Mouse (Mus musculus) forebrain, postnatal 0 days (tissue): ENCODE data around the gene Miox. TPM values are rescaled to one million over a fixed set of nuclear protein-coding genes. Genes with fewer than 3 reads are reported as not detected.

ENCODE experiments used
- ATAC-seq: fragments of 200-750 bp; cut with Nextera tagmentation; 2 replicates; pipeline ENCODE4 v1.8.0; 2017; ENCODE audit warnings: mild to moderate bottlenecking, moderate library complexity
- DNase-seq: peaks from one replicate; pipeline ENCODE4 v3.0.0-alpha.2; 2015
- H3K27ac ChIP-seq: fragments of 300-500 bp; sonication (generic); 2 replicates; pipeline ENCODE4 v1.5.1; 2014; ENCODE audit warnings: low read depth, mild to moderate bottlenecking, antibody characterized with exemption, low read length, moderate library complexity, mixed read lengths
- H3K27me3 ChIP-seq: fragments of 300-500 bp; sonication (generic); 2 replicates; pipeline ENCODE4 v1.6.1; 2014; ENCODE audit warnings: mild to moderate bottlenecking, low read length, mixed read lengths; ENCODE audit not compliant: insufficient read depth
- H3K36me3 ChIP-seq: fragments of 300-500 bp; sonication (generic); 2 replicates; pipeline ENCODE4 v1.6.1; 2014; ENCODE audit warnings: mild to moderate bottlenecking, moderate library complexity; ENCODE audit not compliant: insufficient read depth
- H3K4me1 ChIP-seq: fragments of 300-500 bp; sonication (generic); 2 replicates; pipeline ENCODE4 v1.6.1; 2014; ENCODE audit warnings: antibody characterized with exemption; ENCODE audit not compliant: insufficient read depth
- H3K4me2 ChIP-seq: fragments of 300-500 bp; sonication (generic); 2 replicates; pipeline ENCODE4 v1.6.1; 2014; ENCODE audit warnings: low read depth, mild to moderate bottlenecking, moderate library complexity
- H3K4me3 ChIP-seq: fragments of 300-500 bp; sonication (generic); 2 replicates; pipeline ENCODE4 v1.5.1; 2014; ENCODE audit warnings: low read depth, low read length, mixed read lengths
- H3K9ac ChIP-seq: fragments of 300-500 bp; sonication (generic); 2 replicates; pipeline ENCODE4 v1.6.1; 2014; ENCODE audit warnings: mild to moderate bottlenecking
- H3K9me3 ChIP-seq: fragments of 300-500 bp; sonication (generic); 2 replicates; pipeline ENCODE4 v1.6.1; 2016; ENCODE audit warnings: low read length
- CTCF ChIP-seq: sonication (generic); IDR thresholded peaks from 2 replicates; pipeline ENCODE4 v1.5.1; 2016; ENCODE audit warnings: antibody characterized with exemption, control low read depth, low read depth
- WGBS: fragments of 180-500 bp; shearing (Covaris S2); extraction: QIAGEN DNeasy Blood & Tissue Kit; methylation state at CpG from one replicate; pipeline ENCODE4 v1.1.7; 2014; 5-methylcytosine and 5-hydroxymethylcytosine counted together
- polyA plus RNA-seq: library from polyadenylated mRNA; unstranded; fragments of >200 nt; fragmentation: Nextera tagmentation; extraction: Ambion mirVana; gene quantifications from 2 replicates; pipeline ENCODE4 v1.2.1, GENCODE M21; 2015
- total RNA-seq: library from RNA; depleted of rRNA; stranded (reverse); fragments of >200 nt; gene quantifications from 2 replicates; pipeline ENCODE4 v1.2.3, GENCODE M21; 2014

The Miox gene
- total and polyA plus RNA-seq, 2 experiments from 2014 or later, result not detected

DNA sequence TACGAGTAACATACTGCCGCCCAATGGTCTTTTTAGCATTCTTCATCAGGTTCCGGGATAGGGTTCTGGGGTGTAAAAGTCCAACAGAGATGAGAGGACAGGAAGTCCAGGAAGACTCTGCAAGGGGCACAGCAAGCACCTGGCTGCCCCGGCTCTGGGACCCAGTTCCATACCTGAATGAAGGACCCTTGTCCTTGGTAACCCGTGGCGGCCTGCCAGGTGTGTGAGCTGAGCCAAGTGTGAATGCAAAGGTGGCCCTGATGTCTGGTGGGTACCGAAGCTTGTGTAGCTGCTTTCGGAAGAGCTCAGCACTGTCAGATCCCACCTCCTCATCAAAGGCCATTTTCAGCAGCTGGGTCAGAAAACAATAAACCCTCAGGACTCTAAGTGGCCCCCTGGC, 33.6 kb upstream of the Miox start:
- H3K4me1 ChIP-seq, result no peaks in the 10 kb centered on the region
- no peak overlapping the region for H3K4me2 ChIP-seq
- H3K36me3 ChIP-seq, result peaks cover 84% of the 10 kb centered on the region
- 97% methylated on average over 8 of the region's 8 CpGs for WGBS
- H3K9me3 ChIP-seq, result no peaks in the 10 kb centered on the region
- H3K27ac ChIP-seq, result no peak overlapping the region
- ATAC-seq (no peak), DNase-seq (no peak)
- no peak overlapping the region for H3K4me3 ChIP-seq
- no peaks in the 10 kb centered on the region for H3K27me3 ChIP-seq
- no peak overlapping the region for H3K9ac ChIP-seq
- no peak for TF ChIP-seq CTCF

DNA sequence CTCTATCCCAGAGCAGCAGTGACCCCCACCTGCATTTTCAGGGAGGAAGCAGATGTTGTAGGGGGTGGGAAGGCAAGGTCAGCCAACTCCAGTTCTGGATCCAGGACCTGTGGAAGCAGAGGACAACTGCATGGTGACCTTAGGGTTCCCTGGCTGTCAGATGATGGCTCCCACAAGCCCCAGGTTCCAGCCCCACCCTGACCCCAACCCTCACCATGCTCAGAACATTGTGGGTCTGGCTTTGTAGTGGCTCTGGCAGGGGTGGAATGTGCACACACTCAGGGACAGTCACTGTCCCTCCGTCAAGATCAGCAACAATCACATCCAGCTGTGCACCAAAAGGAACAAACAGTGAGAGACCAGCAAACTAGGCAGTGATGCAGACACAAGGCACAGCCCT, 28.2 kb upstream of the Miox start:
- 59% methylated on average over 1 of the region's 1 CpGs for WGBS

DNA sequence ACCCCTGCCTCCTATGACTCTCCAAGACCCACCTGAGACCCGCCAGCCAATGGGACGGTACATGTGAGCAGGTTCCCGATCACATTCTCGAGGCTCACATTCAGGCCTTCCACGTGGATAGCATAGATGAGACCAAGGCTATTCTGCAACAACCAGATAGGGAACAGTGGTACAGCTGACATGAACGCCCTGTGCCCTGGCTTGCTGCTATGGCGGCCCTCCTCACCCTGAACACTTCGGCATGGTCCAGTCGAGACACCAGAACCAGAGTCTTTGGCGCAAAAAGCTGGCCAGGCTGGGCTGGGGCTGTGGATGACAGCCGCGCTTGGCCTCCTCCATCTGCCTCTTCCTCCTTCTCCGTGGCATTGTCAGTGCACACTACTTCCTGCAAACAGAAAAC, 26.7 kb upstream of the Miox start:
- Histone ChIP-seq H3K27ac (no peak overlapping the region), H3K9ac (no peak overlapping the region), H3K4me3 (no peak overlapping the region), H3K4me2 (no peak overlapping the region), H3K9me3 (no peaks in the 10 kb centered on the region), H3K27me3 (no peaks in the 10 kb centered on the region), H3K36me3 (peaks cover 48% of the 10 kb centered on the region), H3K4me1 (no peaks in the 10 kb centered on the region)
- 94% methylated on average over 13 of the region's 13 CpGs for WGBS
- no peak for ATAC-seq
- DNase-seq, result no peak
- TF ChIP-seq CTCF, result no peak

More for the DNA sequence above, 28.2 kb upstream of the Miox start:
- ATAC-seq (no peak), DNase-seq (no peak)
- H3K4me3 ChIP-seq, result no peak overlapping the region
- no peaks in the 10 kb centered on the region for H3K4me1 ChIP-seq
- H3K27me3 ChIP-seq, result no peaks in the 10 kb centered on the region
- no peak overlapping the region for H3K4me2 ChIP-seq
- no peak overlapping the region for H3K27ac ChIP-seq
- no peak for TF ChIP-seq CTCF
- H3K9ac ChIP-seq, result no peak overlapping the region
- peaks cover 63% of the 10 kb centered on the region for H3K36me3 ChIP-seq
- H3K9me3 ChIP-seq, result no peaks in the 10 kb centered on the region

DNA sequence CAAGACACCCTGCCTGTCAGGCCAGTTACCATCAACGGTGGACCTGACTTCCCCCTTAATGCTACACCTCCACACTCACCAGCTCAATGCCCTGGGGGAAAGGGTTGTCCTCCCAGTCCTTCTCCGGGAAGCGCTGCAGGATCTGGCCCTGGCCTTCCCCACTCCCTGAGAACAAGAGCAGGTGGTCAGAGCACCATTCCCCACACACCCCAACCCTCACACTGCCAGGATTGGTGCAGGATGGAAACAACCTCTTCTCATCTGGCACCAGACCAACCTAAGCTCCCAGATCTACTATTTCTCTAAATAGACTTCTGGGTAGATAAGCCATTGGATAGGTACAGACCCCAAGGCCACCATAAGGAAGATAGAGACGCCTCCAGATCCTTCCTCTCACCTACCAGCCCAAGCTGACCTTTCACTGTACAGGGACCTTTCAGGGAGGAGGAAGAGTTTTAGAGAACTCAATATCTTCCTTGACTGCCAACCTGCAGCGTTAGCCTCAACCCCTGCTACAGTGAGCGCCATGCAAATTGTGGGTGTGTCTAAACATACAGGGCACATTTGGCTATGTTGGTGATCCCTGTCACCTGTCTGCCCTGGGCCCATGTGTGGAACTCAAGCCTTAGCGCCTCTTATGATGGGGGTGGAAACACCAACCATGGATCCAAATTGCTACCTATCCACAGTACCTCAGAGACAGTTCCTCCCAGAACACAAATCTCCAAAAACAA, 25.6 kb upstream of the Miox start:
- Histone ChIP-seq H3K4me3 (no peak overlapping the region), H3K9ac (no peak overlapping the region), H3K9me3 (no peaks in the 10 kb centered on the region), H3K27ac (no peak overlapping the region), H3K4me1 (peaks cover 3% of the 10 kb centered on the region), H3K27me3 (no peaks in the 10 kb centered on the region), H3K36me3 (peaks cover 37% of the 10 kb centered on the region), H3K4me2 (no peak overlapping the region)
- ATAC-seq, result no peak
- 96% methylated on average over 7 of the region's 7 CpGs for WGBS
- DNase-seq, result no peak
- no peak for TF ChIP-seq CTCF

DNA sequence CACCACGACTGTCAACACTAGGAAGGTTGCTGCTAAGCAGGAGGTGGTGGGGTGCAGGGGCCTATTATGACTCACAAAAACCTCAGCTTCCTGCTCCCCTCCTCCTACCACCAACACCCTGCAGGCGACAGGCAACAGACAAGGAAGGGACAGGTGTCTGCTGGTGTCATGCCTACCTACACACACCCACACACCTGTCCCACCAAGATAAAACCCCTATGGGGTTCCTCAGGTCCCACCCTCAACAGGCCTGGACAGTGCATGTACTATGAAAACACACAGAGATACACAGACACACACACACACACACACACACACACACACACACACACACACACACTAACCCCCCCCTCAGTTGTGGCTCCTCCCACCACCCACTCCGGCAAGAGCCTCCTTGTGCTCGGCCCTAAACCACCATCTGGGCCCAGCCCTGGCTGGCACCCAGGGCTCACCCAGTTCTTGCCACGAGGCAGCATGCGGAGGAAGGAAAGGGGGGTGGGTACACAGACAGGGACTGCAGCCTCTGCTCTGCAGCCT, 24.2 kb upstream of the Miox start:
- no peaks in the 10 kb centered on the region for H3K27me3 ChIP-seq
- H3K36me3 ChIP-seq, result peaks cover 22% of the 10 kb centered on the region
- ATAC-seq (peak; percentile 2; the same call in 1 of the 2 replicates), DNase-seq (peak; percentile 36)
- H3K9me3 ChIP-seq, result no peaks in the 10 kb centered on the region
- no peak overlapping the region for H3K27ac ChIP-seq
- H3K9ac ChIP-seq, result no peak overlapping the region
- WGBS, result 40% methylated on average over 6 of the region's 6 CpGs
- H3K4me3 ChIP-seq, result no peak overlapping the region
- no peak overlapping the region for H3K4me2 ChIP-seq
- H3K4me1 ChIP-seq, result peaks cover 11% of the 10 kb centered on the region
- no peak for TF ChIP-seq CTCF

DNA sequence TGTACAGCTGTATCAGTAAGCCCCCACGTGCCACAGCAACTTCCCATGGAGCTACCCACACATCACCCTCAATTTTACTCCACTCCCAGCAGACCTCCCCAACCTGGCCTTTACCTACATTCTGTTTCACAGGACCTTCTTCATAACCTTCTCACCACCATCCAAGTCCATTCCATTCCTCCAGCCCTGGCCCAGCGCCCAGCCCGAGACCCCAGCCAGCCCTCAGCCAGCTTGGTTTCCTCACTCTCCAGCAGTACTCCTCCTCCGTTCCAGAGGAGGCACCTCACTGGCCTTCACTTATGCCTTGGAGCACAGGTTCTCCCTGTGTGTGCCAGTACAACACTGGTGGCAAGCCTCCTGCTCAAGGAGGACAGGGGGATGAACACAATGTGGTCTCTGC, 20.8 kb upstream of the Miox start:
- peaks cover 11% of the 10 kb centered on the region for H3K4me1 ChIP-seq
- H3K9ac ChIP-seq, result 0 out of 2 replicates have a peak overlapping the region, but pooled peaks have one; percentile 10
- H3K4me3 ChIP-seq, result no peak overlapping the region; the same call in 1 of the 2 replicates
- 76% methylated on average over 4 of the region's 4 CpGs for WGBS
- no peaks in the 10 kb centered on the region for H3K9me3 ChIP-seq
- no peak for DNase-seq
- H3K27ac ChIP-seq, result no peak overlapping the region
- no peak for TF ChIP-seq CTCF
- peak overlapping the region; percentile 68 for H3K4me2 ChIP-seq
- no peaks in the 10 kb centered on the region for H3K27me3 ChIP-seq
- H3K36me3 ChIP-seq, result no peaks in the 10 kb centered on the region
- ATAC-seq, result no peak

DNA sequence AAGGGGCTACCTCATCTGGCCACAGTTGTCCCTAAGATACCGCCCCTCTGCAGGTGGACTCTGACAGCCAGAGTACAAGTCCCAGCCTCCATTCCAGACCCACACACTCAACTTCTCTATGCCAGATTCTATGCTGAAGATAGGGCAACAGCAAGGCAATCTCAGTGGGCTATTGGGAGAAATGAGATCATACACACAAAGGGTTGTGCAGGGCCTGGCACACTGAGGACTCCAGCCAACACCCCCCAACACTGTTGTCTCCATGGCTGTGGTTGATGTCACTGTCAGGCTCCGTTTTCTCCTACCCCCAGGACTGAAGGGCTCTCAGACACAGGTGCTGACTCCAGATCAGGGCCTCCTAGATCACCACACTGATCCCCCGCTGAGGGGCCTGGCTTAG, 20.1 kb upstream of the Miox start:
- TF ChIP-seq CTCF, result no peak
- H3K9ac ChIP-seq, result peak overlapping the region; percentile 84
- ATAC-seq (no peak), DNase-seq (no peak)
- H3K4me1 ChIP-seq, result peaks cover 11% of the 10 kb centered on the region
- H3K36me3 ChIP-seq, result no peaks in the 10 kb centered on the region
- peak overlapping the region; percentile 68 for H3K4me2 ChIP-seq
- H3K27ac ChIP-seq, result no peak overlapping the region
- H3K27me3 ChIP-seq, result no peaks in the 10 kb centered on the region
- peak overlapping the region; percentile 87 for H3K4me3 ChIP-seq
- WGBS, result 30% methylated on average over 3 of the region's 3 CpGs
- H3K9me3 ChIP-seq, result no peaks in the 10 kb centered on the region
